Mouse (Mus musculus): ENCODE measurements around the gene Gpr63. TPM values are rescaled to one million over a fixed set of nuclear protein-coding genes. Genes with fewer than 3 reads are reported as not detected.
A peak's percentile ranks its signal among the peaks of the same experiment; 100 is the strongest.
"Not testable (repeated sequence)": the region's sequence is repeated elsewhere in the genome, so short reads cannot be mapped to it uniquely, and the experiment has no call there.

The Gpr63 gene
- polyA plus RNA-seq, 1 experiment from 2014 or later: 2.2 TPM

- peaks cover 19% of the 10 kb centered on the region for H3K36me3 ChIP-seq
- no peaks in the 10 kb centered on the region for H3K4me1 ChIP-seq
- ATAC-seq (ENCODE audit: low FRiP score, low read depth): no peak
- no peaks in the 10 kb centered on the region for H3K9me3 ChIP-seq
- H3K4me3 ChIP-seq: no peak overlapping the region
- H3K27me3 ChIP-seq: no peaks in the 10 kb centered on the region
- 78% methylated on average over 5 of the region's 5 CpGs for WGBS
- no peak overlapping the region for H3K9ac ChIP-seq (replicated peaks)
- no peak overlapping the region for H3K4me2 ChIP-seq (replicated peaks)
- no peak overlapping the region for H3K27ac ChIP-seq (replicated peaks)
Measured at GRCm38 (mm10) chr4:25011780-25012179, 45.6 kb downstream of the Gpr63 start.

- no peak for ATAC-seq (ENCODE audit: low FRiP score, low read depth)
- Histone ChIP-seq H3K36me3 (peaks cover 10% of the 10 kb centered on the region), H3K27ac (replicated peaks) (no peak overlapping the region), H3K4me1 (no peaks in the 10 kb centered on the region), H3K4me3 (no peak overlapping the region), H3K27me3 (no peaks in the 10 kb centered on the region), H3K9ac (replicated peaks) (no peak overlapping the region), H3K9me3 (no peaks in the 10 kb centered on the region), H3K4me2 (replicated peaks) (no peak overlapping the region)
- WGBS: 97% methylated on average over 3 of the region's 3 CpGs
Measured at GRCm38 (mm10) chr4:25012726-25013125, 46.5 kb downstream of the Gpr63 start.

DNA sequence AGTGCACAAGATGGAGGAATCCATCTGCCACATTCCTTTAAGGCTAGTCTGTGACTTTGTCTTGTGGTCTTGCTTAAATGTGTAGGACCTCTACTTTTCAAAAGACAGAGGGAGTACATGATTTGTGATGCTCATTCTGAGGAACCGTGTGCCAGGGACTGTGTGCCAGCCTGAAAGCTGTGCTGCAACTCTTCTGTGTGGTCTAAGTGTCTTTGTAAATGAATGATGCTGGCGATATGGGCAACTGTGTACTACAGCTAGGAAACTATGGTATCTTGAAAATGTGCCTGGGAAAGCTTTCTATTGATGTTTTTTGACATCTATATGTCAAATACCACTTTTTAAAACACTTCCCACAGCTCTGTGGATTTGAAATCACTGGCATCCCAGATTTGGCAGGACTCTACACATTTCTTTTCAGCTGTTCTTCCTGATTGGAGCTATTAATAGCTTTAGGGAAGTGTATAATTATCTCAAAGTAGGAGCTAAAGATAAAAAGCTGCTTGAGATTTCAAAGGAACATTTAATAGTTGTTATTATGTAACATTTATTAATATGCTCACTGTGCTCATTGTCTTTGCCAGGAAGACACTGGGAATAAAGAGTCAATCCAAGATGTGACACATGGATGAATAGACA lies 48.9 kb downstream of the Gpr63 start:
- H3K36me3 ChIP-seq: no peaks in the 10 kb centered on the region
- H3K27me3 ChIP-seq: no peaks in the 10 kb centered on the region
- WGBS: 91% methylated on average over 2 of the region's 2 CpGs
- H3K4me2 ChIP-seq (replicated peaks): no peak overlapping the region
- ATAC-seq (ENCODE audit: low FRiP score, low read depth): no peak
- H3K9ac ChIP-seq (replicated peaks): no peak overlapping the region
- H3K9me3 ChIP-seq: no peaks in the 10 kb centered on the region
- H3K4me3 ChIP-seq: no peak overlapping the region
- no peaks in the 10 kb centered on the region for H3K4me1 ChIP-seq
- H3K27ac ChIP-seq (replicated peaks): no peak overlapping the region

DNA sequence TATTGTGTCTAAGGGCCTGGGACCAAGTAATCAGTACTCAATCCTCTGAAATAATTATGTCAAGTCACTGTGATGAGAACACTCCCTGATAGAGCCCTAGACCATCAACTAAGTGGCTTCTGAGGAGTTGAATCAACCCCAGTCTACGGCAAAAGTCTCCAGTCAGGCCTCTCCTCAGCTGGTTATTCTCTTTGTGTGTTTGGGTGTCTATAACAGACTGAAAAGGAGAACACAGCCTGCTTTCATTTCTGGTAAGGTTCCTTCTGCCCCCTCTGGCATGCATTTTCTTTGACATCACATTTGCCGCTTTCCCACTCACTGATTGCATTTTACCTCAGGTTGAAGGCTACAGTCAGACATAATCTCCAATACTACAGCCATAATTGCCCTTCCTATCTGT lies 62.0 kb downstream of the Gpr63 start:
- Histone ChIP-seq H3K36me3 (no peaks in the 10 kb centered on the region), H3K9ac (replicated peaks) (no peak overlapping the region), H3K9me3 (no peaks in the 10 kb centered on the region), H3K4me3 (no peak overlapping the region), H3K4me2 (replicated peaks) (no peak overlapping the region), H3K4me1 (no peaks in the 10 kb centered on the region), H3K27ac (replicated peaks) (no peak overlapping the region), H3K27me3 (no peaks in the 10 kb centered on the region)
- WGBS: 87% methylated on average over 2 of the region's 2 CpGs
- ATAC-seq (ENCODE audit: low FRiP score, low read depth): no peak

DNA sequence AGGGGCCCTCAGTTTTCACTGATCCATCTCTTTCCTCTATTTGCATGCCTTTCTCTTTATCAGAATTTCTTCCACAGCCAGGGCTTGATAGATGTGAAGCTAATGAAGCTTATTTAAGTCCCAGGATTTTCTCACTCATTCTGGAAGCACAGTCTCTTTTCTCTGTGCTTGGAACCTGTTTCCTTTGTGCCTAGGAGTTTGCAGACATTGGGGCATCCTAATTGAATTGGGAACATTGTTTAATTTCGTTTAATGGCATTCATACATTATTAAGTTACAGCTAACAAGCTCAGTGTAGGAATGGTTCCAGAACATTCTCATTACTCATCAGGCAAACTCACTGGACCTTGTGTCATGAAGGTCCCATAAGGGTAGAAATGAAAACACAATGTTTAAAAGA lies 62.5 kb downstream of the Gpr63 start:
- Histone ChIP-seq H3K36me3 (no peaks in the 10 kb centered on the region), H3K4me2 (replicated peaks) (no peak overlapping the region), H3K9me3 (no peaks in the 10 kb centered on the region), H3K4me3 (no peak overlapping the region), H3K9ac (replicated peaks) (no peak overlapping the region), H3K27ac (replicated peaks) (no peak overlapping the region), H3K4me1 (no peaks in the 10 kb centered on the region), H3K27me3 (no peaks in the 10 kb centered on the region)
- ATAC-seq (ENCODE audit: low FRiP score, low read depth): no peak
- 68% methylated on average over 1 of the region's 1 CpGs for WGBS

DNA sequence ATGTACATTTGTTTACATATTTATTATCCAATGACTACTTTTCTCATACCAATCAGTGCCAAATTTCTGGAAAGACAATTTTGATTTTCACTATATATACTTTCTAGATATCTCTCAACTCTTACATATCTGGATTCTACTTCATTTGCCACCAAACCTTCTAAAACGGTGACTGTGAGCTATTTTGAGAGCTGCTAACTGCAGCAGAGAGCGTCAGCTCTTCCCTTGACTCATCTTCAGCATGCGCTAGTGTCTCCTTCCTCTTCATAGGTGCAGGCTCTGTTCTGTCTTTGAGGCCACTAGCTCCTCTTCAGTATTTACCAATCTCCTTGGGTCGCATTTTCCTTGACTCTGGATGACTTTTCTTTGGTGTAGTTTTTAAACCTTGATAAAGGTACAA lies 63.7 kb downstream of the Gpr63 start:
- no peak overlapping the region for H3K4me2 ChIP-seq (replicated peaks)
- H3K9ac ChIP-seq (replicated peaks): no peak overlapping the region
- no peaks in the 10 kb centered on the region for H3K36me3 ChIP-seq
- H3K4me3 ChIP-seq: no peak overlapping the region
- H3K27me3 ChIP-seq: no peaks in the 10 kb centered on the region
- no peak for ATAC-seq (ENCODE audit: low FRiP score, low read depth)
- 85% methylated on average over 4 of the region's 4 CpGs for WGBS
- no peaks in the 10 kb centered on the region for H3K9me3 ChIP-seq
- no peak overlapping the region for H3K27ac ChIP-seq (replicated peaks)
- no peaks in the 10 kb centered on the region for H3K4me1 ChIP-seq

- Histone ChIP-seq H3K27me3 (no peaks in the 10 kb centered on the region), H3K27ac (replicated peaks) (no peak overlapping the region), H3K4me2 (replicated peaks) (no peak overlapping the region), H3K36me3 (no peaks in the 10 kb centered on the region), H3K4me1 (no peaks in the 10 kb centered on the region), H3K9me3 (no peaks in the 10 kb centered on the region), H3K4me3 (no peak overlapping the region), H3K9ac (replicated peaks) (no peak overlapping the region)
- 0 out of 2 replicates have a peak, but pooled peaks have one; percentile 23 for ATAC-seq (ENCODE audit: low FRiP score, low read depth)
- WGBS: 30% methylated on average over 6 of the region's 6 CpGs
Measured at GRCm38 (mm10) chr4:25035158-25035791, 69.1 kb downstream of the Gpr63 start.

DNA sequence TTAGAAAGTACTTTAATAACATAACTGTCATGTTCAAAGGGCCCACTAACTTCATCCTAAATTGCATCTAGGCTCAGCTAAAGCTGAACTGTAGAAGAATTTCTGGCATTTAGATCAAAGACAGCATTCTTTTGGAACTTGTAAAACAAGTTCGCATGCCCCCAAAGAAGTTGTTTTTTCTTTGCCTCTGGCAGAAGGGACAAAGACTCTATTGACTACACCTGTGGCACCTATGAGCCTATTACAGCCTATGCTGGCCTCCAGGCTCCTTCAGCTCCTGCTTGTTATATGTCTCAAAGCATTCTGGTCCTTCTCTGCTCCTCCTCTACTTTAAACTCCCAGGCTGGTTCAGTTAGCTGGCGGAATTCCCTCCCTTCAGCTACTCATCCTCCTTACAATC lies 69.6 kb downstream of the Gpr63 start:
- H3K4me3 ChIP-seq: no peak overlapping the region
- no peak overlapping the region for H3K9ac ChIP-seq (replicated peaks)
- no peaks in the 10 kb centered on the region for H3K4me1 ChIP-seq
- H3K27ac ChIP-seq (replicated peaks): no peak overlapping the region
- 75% methylated on average over 2 of the region's 2 CpGs for WGBS
- H3K4me2 ChIP-seq (replicated peaks): no peak overlapping the region
- H3K36me3 ChIP-seq: no peaks in the 10 kb centered on the region
- no peaks in the 10 kb centered on the region for H3K9me3 ChIP-seq
- ATAC-seq (ENCODE audit: low FRiP score, low read depth): no peak
- no peaks in the 10 kb centered on the region for H3K27me3 ChIP-seq

DNA sequence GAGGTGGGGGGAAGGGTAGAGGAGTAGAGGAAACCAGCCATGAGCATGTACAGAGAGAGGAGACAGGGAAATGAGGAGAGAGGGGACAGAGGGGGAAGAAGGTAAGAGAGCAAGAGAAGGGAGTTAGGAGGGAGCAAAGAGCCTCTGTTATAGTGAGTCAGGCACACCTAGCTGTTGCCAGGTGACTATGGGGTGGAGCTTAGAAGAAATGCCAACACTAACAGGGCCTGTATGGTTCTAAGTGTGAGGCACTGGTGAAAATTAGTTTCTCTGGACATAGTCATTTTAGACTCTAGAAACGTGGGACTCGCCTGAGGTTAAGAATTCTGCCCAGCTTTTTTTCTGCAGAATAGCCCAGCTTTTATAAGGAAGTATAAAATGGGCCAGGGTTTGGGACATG lies 71.1 kb downstream of the Gpr63 start:
- no peak for ATAC-seq (ENCODE audit: low FRiP score, low read depth)
- 0 out of 2 replicates have a peak, but pooled peaks cover 2% of the 10 kb centered on the region for H3K9me3 ChIP-seq
- H3K9ac ChIP-seq (replicated peaks): no peak overlapping the region
- no peak overlapping the region for H3K4me3 ChIP-seq
- no peak overlapping the region for H3K4me2 ChIP-seq (replicated peaks)
- WGBS: 80% methylated on average over 2 of the region's 2 CpGs
- H3K27ac ChIP-seq (replicated peaks): no peak overlapping the region
- no peaks in the 10 kb centered on the region for H3K36me3 ChIP-seq
- H3K27me3 ChIP-seq: no peaks in the 10 kb centered on the region
- H3K4me1 ChIP-seq: no peaks in the 10 kb centered on the region

DNA sequence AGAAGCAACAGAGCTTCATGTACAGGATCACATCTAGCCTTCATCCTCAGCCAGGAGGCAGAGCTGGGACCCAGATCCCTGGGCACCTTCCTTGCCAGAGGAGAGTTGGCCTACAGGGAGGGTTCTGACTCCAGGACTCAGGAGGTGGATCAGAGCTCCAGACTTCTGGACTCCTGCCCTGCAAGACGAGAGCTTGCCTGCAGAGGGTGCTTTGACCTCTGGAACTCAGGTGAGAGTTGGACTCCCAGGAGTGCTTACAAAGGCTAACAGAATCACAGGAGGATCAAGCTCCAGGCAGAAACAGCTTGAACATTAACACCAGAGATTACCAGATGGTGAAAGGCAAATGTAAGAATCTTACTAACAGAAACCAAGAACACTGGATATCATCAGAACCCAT lies 89.3 kb downstream of the Gpr63 start:
- not testable (repeated sequence) for H3K27me3 ChIP-seq; H3K9ac ChIP-seq (replicated peaks); H3K9me3 ChIP-seq; H3K4me3 ChIP-seq; H3K4me2 ChIP-seq (replicated peaks); H3K4me1 ChIP-seq; H3K27ac ChIP-seq (replicated peaks); ATAC-seq (ENCODE audit: low FRiP score, low read depth); H3K36me3 ChIP-seq
- 68% methylated on average over 1 of the region's 1 CpGs for WGBS

All from midbrain, embryonic 12.5 days (tissue).